Mouse (Mus musculus): ENCODE data around the gene Nav1.

GRCm38 (mm10) chr1:135579111-135579510 is 28.0 kb downstream of the Nav1 start:
- no peak for TF ChIP-seq CTCF (IDR thresholded peaks at IDR 0.05; ENCODE audit: low read depth, low read length)
- TF ChIP-seq POLR2A (IDR thresholded peaks at IDR 0.05; ENCODE audit: insufficient read depth, low read length) = no peak
